Mouse (Mus musculus): Measurements from ENCODE around the gene Gm48551. TPM values are rescaled to one million over a fixed set of nuclear protein-coding genes. Genes with fewer than 3 reads are reported as not detected.

Gm48551 gene
- polyA plus RNA-seq, 1 experiment from 2014 or later: 1.1 TPM

- H3K4me3 ChIP-seq (ENCODE audit: low read depth, low read length): no peak overlapping the region
- no peaks in the 10 kb centered on the region for H3K4me1 ChIP-seq (replicated peaks; ENCODE audit: control insufficient read depth, insufficient read depth)
- no peak for TF ChIP-seq EP300 (optimal IDR thresholded peaks at IDR 0.05)
- TF ChIP-seq CTCF (IDR thresholded peaks at IDR 0.05; ENCODE audit: low read depth): no peak
- no peaks in the 10 kb centered on the region for H3K27me3 ChIP-seq (ENCODE audit: control insufficient read depth, insufficient read depth, low read length)
- ATAC-seq (ENCODE audit: low FRiP score, low TSS enrichment) (no peak), DNase-seq (ENCODE audit: low spot score) (peak; percentile 40)
- H3K9ac ChIP-seq (ENCODE audit: low read length): no peak overlapping the region; the same call in 1 of the 2 replicates
- WGBS: 45% methylated on average over 15 of the region's 15 CpGs
- no peaks in the 10 kb centered on the region for H3K36me3 ChIP-seq (ENCODE audit: control insufficient read depth, insufficient read depth, low read length)
- no peak overlapping the region for H3K4me2 ChIP-seq (replicated peaks; ENCODE audit: low read depth)
- H3K9me3 ChIP-seq (ENCODE audit: control insufficient read depth, low read length): no peaks in the 10 kb centered on the region
- H3K27ac ChIP-seq (replicated peaks): peak overlapping the region; percentile 45; the same call in 1 of the 2 replicates
Measured at GRCm38 (mm10) chr10:81434361-81435263, 50.3 kb downstream of the Gm48551 start.

GRCm38 (mm10) chr10:81435436-81435835, 51.2 kb downstream of the Gm48551 start:
- H3K4me2 ChIP-seq (replicated peaks; ENCODE audit: low read depth): no peak overlapping the region
- H3K4me3 ChIP-seq (ENCODE audit: low read depth, low read length): no peak overlapping the region
- no peak for ATAC-seq (ENCODE audit: low FRiP score, low TSS enrichment)
- WGBS: 44% methylated on average over 3 of the region's 3 CpGs
- peak; percentile 74 for DNase-seq (ENCODE audit: low spot score)
- no peaks in the 10 kb centered on the region for H3K9me3 ChIP-seq (ENCODE audit: control insufficient read depth, low read length)
- H3K27me3 ChIP-seq (ENCODE audit: control insufficient read depth, insufficient read depth, low read length): no peaks in the 10 kb centered on the region
- TF ChIP-seq EP300 (optimal IDR thresholded peaks at IDR 0.05): no peak
- no peak for TF ChIP-seq CTCF (IDR thresholded peaks at IDR 0.05; ENCODE audit: low read depth)
- H3K27ac ChIP-seq (replicated peaks): peak overlapping the region; percentile 45; the same call in 1 of the 2 replicates
- H3K9ac ChIP-seq (ENCODE audit: low read length): no peak overlapping the region
- H3K4me1 ChIP-seq (replicated peaks; ENCODE audit: control insufficient read depth, insufficient read depth): no peaks in the 10 kb centered on the region
- no peaks in the 10 kb centered on the region for H3K36me3 ChIP-seq (ENCODE audit: control insufficient read depth, insufficient read depth, low read length)

DNA sequence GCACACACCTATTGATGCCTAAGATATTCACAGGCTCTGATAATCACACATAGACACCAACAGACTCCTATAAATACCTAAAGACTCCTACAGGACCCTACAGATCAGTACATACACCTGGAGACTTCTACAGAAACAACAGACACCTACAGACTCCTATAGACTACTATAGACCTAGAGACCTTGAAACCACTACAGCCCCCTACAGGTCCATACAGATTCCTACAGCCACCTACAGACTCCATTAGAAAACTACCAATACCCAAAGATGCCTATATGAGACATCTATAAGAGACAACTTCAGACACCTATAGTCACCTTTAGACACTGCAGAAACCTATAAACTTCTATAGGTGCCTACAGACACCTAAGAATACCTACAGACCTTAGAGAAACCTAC, 56.8 kb downstream of the Gm48551 start:
- DNase-seq (ENCODE audit: low spot score): no peak
- Histone ChIP-seq H3K4me2 (replicated peaks; ENCODE audit: low read depth) (no peak overlapping the region), H3K27me3 (ENCODE audit: control insufficient read depth, insufficient read depth, low read length) (no peaks in the 10 kb centered on the region; the same call in 1 of the 2 replicates), H3K9ac (ENCODE audit: low read length) (no peak overlapping the region), H3K4me1 (replicated peaks; ENCODE audit: control insufficient read depth, insufficient read depth) (no peaks in the 10 kb centered on the region), H3K27ac (replicated peaks) (no peak overlapping the region), H3K36me3 (ENCODE audit: control insufficient read depth, insufficient read depth, low read length) (no peaks in the 10 kb centered on the region), H3K4me3 (ENCODE audit: low read depth, low read length) (no peak overlapping the region), H3K9me3 (ENCODE audit: control insufficient read depth, low read length) (no peaks in the 10 kb centered on the region)
- ATAC-seq (ENCODE audit: low FRiP score, low TSS enrichment): no peak
- TF ChIP-seq EP300 (optimal IDR thresholded peaks at IDR 0.05): no peak
- TF ChIP-seq CTCF (IDR thresholded peaks at IDR 0.05; ENCODE audit: low read depth): peak; percentile 69

Small RNA genes within 50 kb of the gene (microRNA-seq; reads per million reads assigned to microRNA genes)
- gene Mir1191b (1.6 reads per million), gene Mir6913 (not detected)

Other genes starting within 250 kb of the Gm48551 start
- gene Zbtb7a, start 249.2 kb upstream of the Gm48551 start, polyA plus RNA-seq (2015; fragmentation: Nextera tagmentation; extraction: Ambion mirVana): 87.5 and 94.1 TPM in 2 replicates
- gene Pias4, start 216.5 kb upstream of the Gm48551 start, polyA plus RNA-seq (2015; fragmentation: Nextera tagmentation; extraction: Ambion mirVana): 18.7 and 20.9 TPM in 2 replicates
- gene Eef2, start 207.8 kb upstream of the Gm48551 start, polyA plus RNA-seq (2015; fragmentation: Nextera tagmentation; extraction: Ambion mirVana): 337 and 380 TPM in 2 replicates
- gene Dapk3, start 201.5 kb upstream of the Gm48551 start, polyA plus RNA-seq (2015; fragmentation: Nextera tagmentation; extraction: Ambion mirVana): 44.6 and 51.8 TPM in 2 replicates
- gene 4930442H23Rik, start 200.6 kb upstream of the Gm48551 start, polyA plus RNA-seq (2015; fragmentation: Nextera tagmentation; extraction: Ambion mirVana): 0.07 TPM in 1 of 2 replicates, not detected in the other
- gene Nmrk2, start 182.4 kb upstream of the Gm48551 start, polyA plus RNA-seq (2015; fragmentation: Nextera tagmentation; extraction: Ambion mirVana): 0.07 TPM in 1 of 2 replicates, not detected in the other
- 0.64 and 0.91 TPM in 2 replicates for gene Atcay, start 153.6 kb upstream of the Gm48551 start, polyA plus RNA-seq (2015; fragmentation: Nextera tagmentation; extraction: Ambion mirVana)
- gene Zfr2, start 151.3 kb upstream of the Gm48551 start, polyA plus RNA-seq (2015; fragmentation: Nextera tagmentation; extraction: Ambion mirVana): 2.1 and 3.2 TPM in 2 replicates
- 1.0 and 1.6 TPM in 2 replicates for gene Matk, start 131.5 kb upstream of the Gm48551 start, polyA plus RNA-seq (2015; fragmentation: Nextera tagmentation; extraction: Ambion mirVana)
- gene Mrpl54, start 117.5 kb upstream of the Gm48551 start, polyA plus RNA-seq (2015; fragmentation: Nextera tagmentation; extraction: Ambion mirVana): 210 and 215 TPM in 2 replicates
- gene Apba3, start 117.5 kb upstream of the Gm48551 start, polyA plus RNA-seq (2015; fragmentation: Nextera tagmentation; extraction: Ambion mirVana): 30.5 and 34.6 TPM in 2 replicates
- gene Tjp3, start 92.9 kb upstream of the Gm48551 start, polyA plus RNA-seq (2015; fragmentation: Nextera tagmentation; extraction: Ambion mirVana): 42.5 and 46.0 TPM in 2 replicates
- 19.1 and 21.1 TPM in 2 replicates for gene Pip5k1c, start 91.5 kb upstream of the Gm48551 start, polyA plus RNA-seq (2015; fragmentation: Nextera tagmentation; extraction: Ambion mirVana)
- 16.2 and 16.6 TPM in 2 replicates for gene Cactin, start 63.4 kb upstream of the Gm48551 start, polyA plus RNA-seq (2015; fragmentation: Nextera tagmentation; extraction: Ambion mirVana)
- 19.7 and 20.2 TPM in 2 replicates for gene Tbxa2r, start 55.7 kb upstream of the Gm48551 start, polyA plus RNA-seq (2015; fragmentation: Nextera tagmentation; extraction: Ambion mirVana)
- gene Gipc3, start 41.2 kb upstream of the Gm48551 start, polyA plus RNA-seq (2015; fragmentation: Nextera tagmentation; extraction: Ambion mirVana): 0.06 and 0.10 TPM in 2 replicates
- 72.2 and 77.9 TPM in 2 replicates for gene Hmg20b, start 34.0 kb upstream of the Gm48551 start, polyA plus RNA-seq (2015; fragmentation: Nextera tagmentation; extraction: Ambion mirVana)
- 7.4 and 7.9 TPM in 2 replicates for gene Mfsd12, start 27.0 kb upstream of the Gm48551 start, polyA plus RNA-seq (2015; fragmentation: Nextera tagmentation; extraction: Ambion mirVana)
- 16.5 and 17.5 TPM in 2 replicates for gene 4930404N11Rik, start 18.6 kb upstream of the Gm48551 start, polyA plus RNA-seq (2015; fragmentation: Nextera tagmentation; extraction: Ambion mirVana)
- 51.4 and 51.6 TPM in 2 replicates for gene Fzr1, start 6.0 kb upstream of the Gm48551 start, polyA plus RNA-seq (2015; fragmentation: Nextera tagmentation; extraction: Ambion mirVana)
- 59.4 and 63.0 TPM in 2 replicates for gene Dohh, start within 50 bp of the Gm48551 start, polyA plus RNA-seq (2015; fragmentation: Nextera tagmentation; extraction: Ambion mirVana)
- 0.29 and 0.36 TPM in 2 replicates for gene Gm48552, start 4.5 kb downstream of the Gm48551 start, polyA plus RNA-seq (2015; fragmentation: Nextera tagmentation; extraction: Ambion mirVana)
- gene Smim24, start 8.6 kb downstream of the Gm48551 start, polyA plus RNA-seq (2015; fragmentation: Nextera tagmentation; extraction: Ambion mirVana): 205 and 239 TPM in 2 replicates
- 40.4 and 42.4 TPM in 2 replicates for gene Nfic, start 71.2 kb downstream of the Gm48551 start, polyA plus RNA-seq (2015; fragmentation: Nextera tagmentation; extraction: Ambion mirVana)
- gene Celf5, start 98.2 kb downstream of the Gm48551 start, polyA plus RNA-seq (2015; fragmentation: Nextera tagmentation; extraction: Ambion mirVana): 0.62 TPM in 2 replicates
- gene Ncln, start 111.9 kb downstream of the Gm48551 start, polyA plus RNA-seq (2015; fragmentation: Nextera tagmentation; extraction: Ambion mirVana): 37.0 and 38.3 TPM in 2 replicates
- 1.0 and 1.5 TPM in 2 replicates for gene S1pr4, start 115.7 kb downstream of the Gm48551 start, polyA plus RNA-seq (2015; fragmentation: Nextera tagmentation; extraction: Ambion mirVana)
- 9.8 and 10.1 TPM in 2 replicates for gene Gna15, start 139.8 kb downstream of the Gm48551 start, polyA plus RNA-seq (2015; fragmentation: Nextera tagmentation; extraction: Ambion mirVana)
- 62.5 and 70.7 TPM in 2 replicates for gene Gna11, start 160.7 kb downstream of the Gm48551 start, polyA plus RNA-seq (2015; fragmentation: Nextera tagmentation; extraction: Ambion mirVana)
- 429 and 495 TPM in 2 replicates for gene Aes, start 175.0 kb downstream of the Gm48551 start, polyA plus RNA-seq (2015; fragmentation: Nextera tagmentation; extraction: Ambion mirVana)
- 4.8 and 6.9 TPM in 2 replicates for gene Tle2, start 190.1 kb downstream of the Gm48551 start, polyA plus RNA-seq (2015; fragmentation: Nextera tagmentation; extraction: Ambion mirVana)
- gene Tle6, start 216.6 kb downstream of the Gm48551 start, polyA plus RNA-seq (2015; fragmentation: Nextera tagmentation; extraction: Ambion mirVana): 7.6 and 8.9 TPM in 2 replicates
- 0.24 and 0.35 TPM in 2 replicates for gene BC025920, start 221.8 kb downstream of the Gm48551 start, polyA plus RNA-seq (2015; fragmentation: Nextera tagmentation; extraction: Ambion mirVana)
- 15.1 and 15.6 TPM in 2 replicates for gene Sirt6, start 243.3 kb downstream of the Gm48551 start, polyA plus RNA-seq (2015; fragmentation: Nextera tagmentation; extraction: Ambion mirVana)
- gene Ankrd24, start 244.1 kb downstream of the Gm48551 start, polyA plus RNA-seq (2015; fragmentation: Nextera tagmentation; extraction: Ambion mirVana): 3.3 and 5.3 TPM in 2 replicates